Comparison of ENCODE assay signal across 18 mouse cellular contexts in the genomic region with DNA sequence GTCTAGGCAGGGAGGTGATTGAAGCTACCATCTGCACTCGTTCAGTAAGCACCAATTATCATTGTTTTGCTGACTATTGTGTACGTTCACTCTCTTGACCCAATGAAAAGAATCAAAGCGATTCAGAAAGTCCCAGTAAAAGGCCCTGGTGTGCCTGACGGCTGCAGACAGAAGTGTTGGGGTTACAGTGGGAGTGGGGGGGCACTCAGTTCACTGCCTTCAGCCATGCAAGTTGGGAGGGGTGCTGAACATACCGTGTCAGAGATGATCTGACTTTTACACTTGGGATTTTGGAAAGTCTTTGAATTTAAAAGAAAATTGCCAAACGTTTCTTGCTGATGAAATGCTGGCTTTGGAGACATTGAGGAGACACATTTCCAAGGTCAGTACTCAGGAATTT. TPM values are rescaled to one million over a fixed set of nuclear protein-coding genes. Genes with fewer than 3 reads are reported as not detected.
"Had no signal": no experiment of that assay in that cellular context is flagged by ENCODE, and none has a peak within 500 bp of the region (broad histone marks: within the 10 kb centered on the region; RNA-seq: fewer than 3 reads in every experiment).

No protein-coding gene starts in this region.

- H3K27ac ChIP-seq: intestine, embryonic 15.5 days; kidney, embryonic 15.5 days; liver, embryonic 13.5 days; midbrain, embryonic 13.5 days; stomach, postnatal 0 days had no signal

- DNase-seq: kidney, adult 11 months; kidney, adult 8-10 months; kidney, postnatal 10 days; kidney, postnatal 36 days; layer of hippocampus, adult 9-11 months; liver, embryonic 13.5 days; lung, embryonic 14.5 days; right cerebral cortex, postnatal 4 days had no signal

- H3K4me3 ChIP-seq: intestine, embryonic 15.5 days; kidney, embryonic 15.5 days; liver, embryonic 13.5 days; midbrain, embryonic 13.5 days had no signal

RNA-seq across cellular contexts. Expression of a gene that starts 1.1 kb away (rescaled TPM):
- total RNA-seq: layer of hippocampus, adult 18-20 months; layer of hippocampus, postnatal 25 days; left cerebral cortex, adult 18-20 months; midbrain, postnatal 0 days had no signal

RNA-seq across cellular contexts. Expression of a gene that starts 46.8 kb away (rescaled TPM):
- total RNA-seq: liver, adult 2 months; megakaryocyte, adult 5-6 weeks; midbrain, postnatal 0 days had no signal
